Mouse (Mus musculus): ENCODE data around the gene Btaf1. TPM values are rescaled to one million over a fixed set of nuclear protein-coding genes. Genes with fewer than 3 reads are reported as not detected.
A peak's percentile ranks its signal among the peaks of the same experiment; 100 is the strongest.

Gene Btaf1
- total RNA-seq, 2 experiments from 2014 or later = 10.3 to 10.7 TPM

- DNase-seq = no peak
Measured at GRCm38 (mm10) chr19:37022146-37022545, 96.3 kb downstream of the Btaf1 start.

- no peak for DNase-seq
Measured at GRCm38 (mm10) chr19:37025839-37026319, 100.0 kb downstream of the Btaf1 start.

- DNase-seq = no peak
Measured at GRCm38 (mm10) chr19:37026408-37026807, 100.5 kb downstream of the Btaf1 start.

- DNase-seq = no peak
Measured at GRCm38 (mm10) chr19:37029771-37030170, 103.9 kb downstream of the Btaf1 start.

GRCm38 (mm10) chr19:37031446-37031845, 105.6 kb downstream of the Btaf1 start:
- no peak for DNase-seq

- DNase-seq = no peak
Measured at GRCm38 (mm10) chr19:37032364-37032763, 106.5 kb downstream of the Btaf1 start.

GRCm38 (mm10) chr19:37040906-37041305, 115.0 kb downstream of the Btaf1 start:
- no peak for DNase-seq

- no peak for DNase-seq
Measured at GRCm38 (mm10) chr19:37044431-37044830, 118.6 kb downstream of the Btaf1 start.

- no peak for DNase-seq
Measured at GRCm38 (mm10) chr19:37048507-37048906, 122.6 kb downstream of the Btaf1 start.

GRCm38 (mm10) chr19:37050643-37051345, 124.9 kb downstream of the Btaf1 start:
- peak; percentile 42 for DNase-seq

- no peak for DNase-seq
Measured at GRCm38 (mm10) chr19:37055976-37056556, 130.2 kb downstream of the Btaf1 start.

- no peak for DNase-seq
Measured at GRCm38 (mm10) chr19:37057161-37057905, 131.5 kb downstream of the Btaf1 start.

GRCm38 (mm10) chr19:37059623-37060022, 133.7 kb downstream of the Btaf1 start:
- DNase-seq = no peak

GRCm38 (mm10) chr19:37060078-37060477, 134.2 kb downstream of the Btaf1 start:
- no peak for DNase-seq

Other genes with a start within 250 kb of the Btaf1 start
- gene Ppp1r3c, start 189.4 kb upstream of the Btaf1 start, total RNA-seq (2021) = 100 to 1,000 TPM in 1 of 2 experiments, 10 to 100 TPM in 1; 85.4 to 102 TPM
- 100 to 1,000 TPM; 130 to 156 TPM for gene Tnks2, start 91.8 kb upstream of the Btaf1 start, total RNA-seq (2021)
- 1 to 10 TPM; 2.0 to 4.4 TPM for gene Fgfbp3, start 6.5 kb upstream of the Btaf1 start, total RNA-seq (2021)